Mouse (Mus musculus) hindbrain, embryonic 12.5 days (tissue): ENCODE data around the gene Slc13a2. TPM values are rescaled to one million over a fixed set of nuclear protein-coding genes. Genes with fewer than 3 reads are reported as not detected.

Experiments
- ATAC-seq: fragments of 200-750 bp; cut with Nextera tagmentation; 2 replicates; pipeline ENCODE4 v1.8.0; 2017; ENCODE audit warnings: moderate TSS enrichment; ENCODE audit not compliant: low FRiP score
- H3K27ac ChIP-seq: fragments of 300-500 bp; sonication (generic); 2 replicates; pipeline ENCODE4 v1.5.1; 2016; ENCODE audit warnings: mild to moderate bottlenecking
- H3K27me3 ChIP-seq: fragments of 300-500 bp; sonication (generic); 2 replicates; pipeline ENCODE4 v1.6.1; 2016; ENCODE audit warnings: mild to moderate bottlenecking
- H3K36me3 ChIP-seq: fragments of 300-500 bp; sonication (generic); 2 replicates; pipeline ENCODE4 v1.6.1; 2016; ENCODE audit warnings: mild to moderate bottlenecking
- H3K4me1 ChIP-seq: fragments of 300-500 bp; sonication (generic); 2 replicates; pipeline ENCODE4 v1.6.1; 2016
- H3K4me2 ChIP-seq: fragments of 300-500 bp; sonication (generic); replicated peaks from 2 replicates; pipeline ENCODE4 v1.6.1; 2016; ENCODE audit warnings: mild to moderate bottlenecking
- H3K4me3 ChIP-seq: fragments of 300-500 bp; sonication (generic); 2 replicates; pipeline ENCODE4 v1.5.1; 2016; ENCODE audit warnings: mild to moderate bottlenecking
- H3K9ac ChIP-seq: fragments of 300-500 bp; sonication (generic); 2 replicates; pipeline ENCODE4 v1.6.1; 2016; ENCODE audit warnings: mild to moderate bottlenecking, moderate library complexity
- H3K9me3 ChIP-seq: fragments of 300-500 bp; sonication (generic); replicated peaks from 2 replicates; pipeline ENCODE4 v1.6.1; 2016; ENCODE audit warnings: mild to moderate bottlenecking
- WGBS: fragments of 180-500 bp; shearing (Covaris S2); methylation state at CpG from one replicate; pipeline ENCODE4 v1.1.7; 2016; 5-methylcytosine and 5-hydroxymethylcytosine counted together
- polyA plus RNA-seq: library from polyadenylated mRNA; unstranded; fragments of >200 nt; fragmentation: Nextera tagmentation; extraction: Ambion mirVana; gene quantifications from 2 replicates; pipeline ENCODE4 v1.2.1, GENCODE M21; 2016

Slc13a2 gene
- not detected in 2 replicates for polyA plus RNA-seq

DNA sequence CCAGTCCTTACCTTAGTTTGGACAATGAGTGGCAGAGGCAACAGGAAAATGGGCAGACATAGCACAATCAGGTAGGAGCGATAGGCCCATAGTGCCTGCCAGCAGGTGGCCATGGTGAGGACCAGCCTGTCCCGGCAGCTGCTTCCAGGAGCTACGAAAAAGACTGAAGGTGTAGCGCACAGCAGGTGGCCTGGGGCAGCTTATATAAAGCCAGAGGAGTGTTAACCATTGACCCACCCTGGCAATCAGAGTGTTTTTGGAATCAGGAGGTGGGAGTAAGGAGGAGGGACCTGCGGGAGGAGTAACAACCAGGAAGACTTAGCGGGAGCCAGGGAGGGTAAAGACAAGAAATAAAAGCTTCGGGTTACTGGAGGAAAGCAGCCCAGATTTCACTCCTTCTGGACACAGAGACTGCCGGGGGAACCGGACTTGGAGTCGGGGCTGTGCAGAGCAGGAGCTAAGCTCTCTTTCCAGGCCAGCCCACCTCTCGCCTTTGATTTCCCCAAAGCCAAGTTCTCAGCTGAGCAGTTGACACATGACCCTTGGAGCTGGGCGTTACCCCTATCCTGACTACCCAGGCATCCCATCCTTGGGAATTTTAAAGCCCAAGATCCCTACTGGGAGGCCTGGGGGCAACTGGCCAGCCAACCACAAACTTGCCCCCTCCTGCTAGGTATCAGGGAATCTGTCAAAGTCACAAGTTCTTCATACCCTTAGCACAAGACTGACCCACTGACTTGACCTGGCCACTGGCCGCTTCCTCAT, at the start of gene Slc13a2:
TSS of gene Slc13a2 (minus strand) at position 163 of the 765 bp plus-strand sequence.
- H3K36me3 ChIP-seq = no peaks in the 10 kb centered on the region
- H3K9ac ChIP-seq = no peak within 1 kb of the TSS
- H3K4me3 ChIP-seq = no peak within 1 kb of the TSS
- H3K4me2 ChIP-seq = no peak within 1 kb of the TSS
- H3K9me3 ChIP-seq = no peaks in the 10 kb centered on the region
- WGBS = 27% methylated on average over 13 of the region's 13 CpGs
- no peak for ATAC-seq
- no peak within 1 kb of the TSS for H3K27ac ChIP-seq
- H3K27me3 ChIP-seq = peaks cover 12% of the 10 kb centered on the region
- H3K4me1 ChIP-seq = no peaks in the 10 kb centered on the region

DNA sequence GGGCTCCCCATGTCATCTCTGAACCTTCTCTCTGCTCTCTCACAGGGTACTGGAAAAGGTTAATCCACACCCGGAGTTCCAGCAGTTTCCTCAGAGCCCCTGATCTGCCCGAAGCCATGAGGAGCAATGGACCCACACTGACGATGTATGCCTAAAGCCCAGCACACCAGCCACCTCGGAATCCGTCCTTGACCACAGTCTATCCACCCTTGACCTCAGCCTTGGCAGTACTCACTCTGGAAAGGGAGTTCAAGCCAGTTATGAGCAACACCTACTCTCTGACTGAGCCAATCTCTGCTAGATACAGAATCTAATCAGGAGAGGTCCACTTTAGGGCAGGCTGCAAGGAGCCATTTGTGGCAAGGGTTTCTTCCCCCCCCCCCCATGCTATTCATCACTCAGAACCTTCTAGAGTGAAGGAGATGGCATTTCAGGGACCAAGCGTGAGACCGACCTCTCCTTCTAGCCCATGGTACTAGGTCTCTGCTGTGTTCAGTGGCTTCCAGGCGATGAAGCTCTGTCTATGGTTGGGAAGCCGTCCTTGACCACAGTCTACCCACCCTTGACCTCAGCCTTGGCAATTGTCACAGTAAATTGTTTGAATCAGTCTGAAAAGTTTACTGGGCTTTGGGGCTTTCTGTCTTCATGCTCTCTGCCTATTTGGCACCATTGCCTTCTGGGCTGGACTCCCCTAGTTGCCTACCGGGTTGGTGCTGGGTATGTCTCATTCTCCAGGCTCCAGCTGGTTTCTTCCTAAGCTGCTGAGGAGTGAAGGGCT, 49.5 kb upstream of the Slc13a2 start:
- H3K4me1 ChIP-seq = peaks cover 3% of the 10 kb centered on the region
- no peak overlapping the region for H3K27ac ChIP-seq
- H3K36me3 ChIP-seq = peaks cover 11% of the 10 kb centered on the region; the same call in 1 of the 2 replicates
- no peak for ATAC-seq
- H3K27me3 ChIP-seq = no peaks in the 10 kb centered on the region
- H3K4me2 ChIP-seq = no peak overlapping the region
- no peak overlapping the region for H3K4me3 ChIP-seq
- H3K9me3 ChIP-seq = no peaks in the 10 kb centered on the region
- H3K9ac ChIP-seq = no peak overlapping the region
- WGBS = 89% methylated on average over 10 of the region's 10 CpGs

GRCm38 (mm10) chr11:78467932-78468331, 45.9 kb upstream of the Slc13a2 start:
- Histone ChIP-seq H3K4me3 (no peak overlapping the region), H3K36me3 (0 out of 2 replicates have a peak, but pooled peaks cover 5% of the 10 kb centered on the region), H3K27me3 (no peaks in the 10 kb centered on the region), H3K9ac (no peak overlapping the region), H3K27ac (no peak overlapping the region), H3K4me1 (peaks cover 14% of the 10 kb centered on the region), H3K4me2 (no peak overlapping the region), H3K9me3 (no peaks in the 10 kb centered on the region)
- no peak for ATAC-seq
- WGBS = 66% methylated on average over 3 of the region's 3 CpGs

GRCm38 (mm10) chr11:78467515-78467914, 45.5 kb upstream of the Slc13a2 start:
- H3K4me3 ChIP-seq = no peak overlapping the region
- H3K27me3 ChIP-seq = no peaks in the 10 kb centered on the region
- no peak for ATAC-seq
- H3K9me3 ChIP-seq = no peaks in the 10 kb centered on the region
- WGBS = 89% methylated on average over 7 of the region's 7 CpGs
- peaks cover 14% of the 10 kb centered on the region for H3K4me1 ChIP-seq
- no peak overlapping the region for H3K27ac ChIP-seq
- no peak overlapping the region for H3K9ac ChIP-seq
- 0 out of 2 replicates have a peak, but pooled peaks cover under 1% of the 10 kb centered on the region for H3K36me3 ChIP-seq
- no peak overlapping the region for H3K4me2 ChIP-seq

- peaks cover 14% of the 10 kb centered on the region for H3K4me1 ChIP-seq
- H3K27me3 ChIP-seq = no peaks in the 10 kb centered on the region
- H3K9me3 ChIP-seq = no peaks in the 10 kb centered on the region
- H3K27ac ChIP-seq = peak overlapping the region; percentile 87
- peak overlapping the region; percentile 88 for H3K9ac ChIP-seq
- 60% methylated on average over 23 of the region's 23 CpGs for WGBS
- 0 out of 2 replicates have a peak, but pooled peaks have one; percentile 18 for ATAC-seq
- peak overlapping the region; percentile 90 for H3K4me2 ChIP-seq
- no peaks in the 10 kb centered on the region for H3K36me3 ChIP-seq
- H3K4me3 ChIP-seq = peak overlapping the region; percentile 75
Observed at GRCm38 (mm10) chr11:78466242-78466912, 44.4 kb upstream of the Slc13a2 start.

DNA sequence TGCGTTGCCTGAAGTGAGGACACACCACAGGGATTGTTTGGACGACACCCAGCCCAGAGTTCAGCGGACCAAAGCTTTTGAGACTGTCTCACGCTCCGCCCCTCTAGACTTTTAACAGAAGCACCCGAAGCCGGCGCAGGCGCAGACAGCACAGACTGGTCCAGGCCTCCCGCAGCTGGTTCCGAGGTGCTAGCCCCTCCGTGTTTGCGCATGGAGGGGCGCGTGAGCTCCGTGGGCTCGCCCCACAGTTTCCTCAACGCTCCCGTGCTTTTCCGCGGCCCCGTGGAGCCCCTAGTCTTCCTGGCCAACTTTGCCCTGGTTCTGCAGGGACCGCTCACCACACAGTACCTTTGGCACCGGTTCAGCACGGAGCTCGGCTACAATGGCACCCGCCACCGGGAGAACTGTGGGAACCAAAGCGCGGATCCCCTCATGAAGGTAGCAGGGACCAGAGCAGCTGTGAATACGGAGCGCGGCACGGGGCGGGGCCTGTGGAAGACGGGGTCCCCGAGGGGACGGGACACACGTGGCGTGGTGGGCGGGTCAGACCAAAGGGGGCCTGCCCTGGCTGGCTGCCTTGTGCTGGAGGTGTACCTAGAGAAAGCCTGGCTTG, 43.7 kb upstream of the Slc13a2 start, which contains the start of gene Slc46a1:
TSS of gene Slc46a1 (plus strand) at position 130 of the 613 bp plus-strand sequence.
- ATAC-seq = peak; percentile 92
- WGBS = under 1% methylated on average over 41 of the region's 41 CpGs

DNA sequence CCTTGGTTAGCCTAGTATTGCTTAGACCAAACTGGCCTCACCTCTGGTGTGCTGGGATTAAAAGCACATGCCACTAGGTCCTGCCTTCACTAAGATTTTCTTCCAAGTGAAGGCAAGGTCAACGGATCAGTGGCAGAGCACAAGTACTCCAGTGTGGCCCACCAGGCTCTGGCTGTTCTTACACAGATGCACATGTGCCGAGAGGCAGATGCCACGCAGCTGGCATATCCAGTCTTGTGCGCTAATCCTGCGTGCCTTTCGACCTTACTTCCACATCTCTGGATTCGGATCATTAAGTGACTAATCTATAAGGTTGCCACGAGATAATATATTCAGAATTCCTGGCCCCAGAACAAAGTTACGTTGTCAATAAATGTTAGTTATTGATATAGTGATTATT, 43.1 kb upstream of the Slc13a2 start:
- ATAC-seq = 0 out of 2 replicates have a peak, but pooled peaks have one; percentile 24
- Histone ChIP-seq H3K27ac (peak overlapping the region; percentile 87; the same call in 1 of the 2 replicates), H3K36me3 (no peaks in the 10 kb centered on the region), H3K27me3 (no peaks in the 10 kb centered on the region; the same call in 1 of the 2 replicates), H3K4me2 (peak overlapping the region; percentile 90), H3K9ac (peak overlapping the region; percentile 88), H3K4me3 (peak overlapping the region; percentile 75), H3K4me1 (peaks cover 14% of the 10 kb centered on the region), H3K9me3 (no peaks in the 10 kb centered on the region)
- 29% methylated on average over 9 of the region's 9 CpGs for WGBS

More for the DNA sequence above, 43.7 kb upstream of the Slc13a2 start, which contains the start of gene Slc46a1:
- Histone ChIP-seq H3K36me3 (no peaks in the 10 kb centered on the region), H3K9me3 (no peaks in the 10 kb centered on the region), H3K27ac (peak within 1 kb of the TSS; percentile 87), H3K4me2 (peak within 1 kb of the TSS; percentile 90), H3K9ac (peak within 1 kb of the TSS; percentile 88), H3K27me3 (no peaks in the 10 kb centered on the region), H3K4me1 (peaks cover 14% of the 10 kb centered on the region), H3K4me3 (peak within 1 kb of the TSS; percentile 75)

GRCm38 (mm10) chr11:78463286-78464036, 41.4 kb upstream of the Slc13a2 start:
- no peak overlapping the region for H3K4me2 ChIP-seq
- no peaks in the 10 kb centered on the region for H3K36me3 ChIP-seq
- no peak overlapping the region for H3K27ac ChIP-seq
- no peak overlapping the region for H3K4me3 ChIP-seq
- WGBS = 73% methylated on average over 13 of the region's 13 CpGs
- H3K4me1 ChIP-seq = peaks cover 14% of the 10 kb centered on the region
- H3K9me3 ChIP-seq = no peaks in the 10 kb centered on the region
- ATAC-seq = no peak
- H3K9ac ChIP-seq = no peak overlapping the region
- H3K27me3 ChIP-seq = no peaks in the 10 kb centered on the region; the same call in 1 of the 2 replicates

- ATAC-seq = no peak
- WGBS = 86% methylated on average over 5 of the region's 5 CpGs
- Histone ChIP-seq H3K27me3 (no peaks in the 10 kb centered on the region; the same call in 1 of the 2 replicates), H3K4me2 (no peak overlapping the region), H3K9ac (no peak overlapping the region), H3K36me3 (no peaks in the 10 kb centered on the region), H3K4me1 (peaks cover 14% of the 10 kb centered on the region), H3K9me3 (no peaks in the 10 kb centered on the region), H3K4me3 (no peak overlapping the region), H3K27ac (no peak overlapping the region)
Observed at GRCm38 (mm10) chr11:78462669-78463068, 40.7 kb upstream of the Slc13a2 start.

DNA sequence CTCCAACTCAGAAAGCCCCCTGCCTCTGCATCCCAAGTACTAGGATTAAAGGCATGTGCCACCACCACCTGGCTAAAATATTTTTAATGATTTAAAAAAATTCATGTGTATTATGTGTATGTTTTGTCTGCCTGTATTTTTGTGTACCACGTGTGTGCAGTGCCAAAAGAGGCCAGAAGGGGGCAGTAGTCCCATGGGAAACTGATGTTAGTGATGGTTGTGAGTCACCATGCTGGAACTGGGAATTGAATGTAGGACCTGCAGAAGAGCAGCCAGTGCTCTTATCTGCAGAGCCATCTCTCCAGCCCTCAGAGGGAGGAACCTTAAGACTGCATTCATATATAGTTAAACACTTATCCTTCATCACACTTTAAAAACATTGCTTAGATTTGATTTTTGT, 39.9 kb upstream of the Slc13a2 start:
- no peak overlapping the region for H3K27ac ChIP-seq
- no peak overlapping the region for H3K4me2 ChIP-seq
- H3K36me3 ChIP-seq = no peaks in the 10 kb centered on the region
- no peak overlapping the region for H3K4me3 ChIP-seq
- H3K27me3 ChIP-seq = no peaks in the 10 kb centered on the region; the same call in 1 of the 2 replicates
- H3K9ac ChIP-seq = no peak overlapping the region
- no peaks in the 10 kb centered on the region for H3K9me3 ChIP-seq
- ATAC-seq = no peak
- H3K4me1 ChIP-seq = peaks cover 14% of the 10 kb centered on the region
- WGBS = 84% methylated on average over 1 of the region's 1 CpGs

DNA sequence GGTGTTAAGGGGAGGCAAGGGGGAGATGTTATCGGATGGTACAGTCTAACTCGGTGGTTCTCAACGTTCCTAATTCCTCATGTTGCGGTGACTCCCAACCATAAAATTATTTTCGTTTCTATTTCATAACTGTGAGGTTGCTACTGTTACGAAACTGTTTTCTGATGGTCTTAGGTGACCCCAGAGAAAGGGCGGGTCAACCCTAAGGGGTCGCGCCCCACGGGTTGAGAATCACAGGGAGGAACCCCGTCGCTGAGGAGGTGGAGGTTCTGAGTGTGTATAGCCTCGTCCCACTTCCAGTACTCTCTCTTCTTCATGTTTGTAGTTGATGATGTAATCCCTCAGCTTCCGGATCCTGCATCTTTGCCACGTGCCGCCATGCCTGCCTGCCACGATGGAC, 36.7 kb upstream of the Slc13a2 start:
- 84% methylated on average over 17 of the region's 17 CpGs for WGBS

More for the DNA sequence above, 36.7 kb upstream of the Slc13a2 start:
- Histone ChIP-seq H3K4me2 (no peak overlapping the region), H3K9ac (no peak overlapping the region), H3K27me3 (no peaks in the 10 kb centered on the region; the same call in 1 of the 2 replicates), H3K4me1 (no peaks in the 10 kb centered on the region), H3K27ac (no peak overlapping the region), H3K36me3 (no peaks in the 10 kb centered on the region), H3K4me3 (no peak overlapping the region), H3K9me3 (no peaks in the 10 kb centered on the region)
- ATAC-seq = no peak
